Mouse (Mus musculus): ENCODE results near the gene Dnajc24. TPM values are rescaled to one million over a fixed set of nuclear protein-coding genes. Genes with fewer than 3 reads are reported as not detected.

Gene Dnajc24
- polyA plus RNA-seq, 1 experiment from 2014 or later, result 32.5 TPM

DNA sequence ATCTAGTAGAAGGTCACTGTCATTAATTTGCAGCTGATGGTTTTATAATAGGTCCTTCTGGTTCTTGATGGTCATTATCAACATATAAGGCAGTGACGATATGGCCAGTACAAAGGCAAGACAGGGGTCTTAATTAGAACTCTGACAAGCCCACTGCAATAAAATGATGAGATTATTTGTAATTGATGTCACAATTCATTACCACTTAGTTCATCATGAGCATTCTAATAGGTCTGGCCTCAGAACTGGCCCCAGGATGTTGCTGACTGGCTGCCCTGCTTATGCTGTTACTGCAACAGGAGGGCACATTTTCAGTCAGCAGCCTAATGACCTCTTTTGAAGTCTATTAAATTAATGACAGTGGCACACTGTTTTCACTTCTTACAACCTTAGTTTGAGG, 39.9 kb downstream of the Dnajc24 start:
- Histone ChIP-seq H3K27ac (replicated peaks) (no peak overlapping the region), H3K36me3 (0 out of 2 replicates have a peak, but pooled peaks cover 3% of the 10 kb centered on the region), H3K27me3 (replicated peaks) (no peaks in the 10 kb centered on the region), H3K4me1 (no peaks in the 10 kb centered on the region), H3K9me3 (replicated peaks) (no peaks in the 10 kb centered on the region), H3K4me2 (no peak overlapping the region), H3K9ac (replicated peaks) (no peak overlapping the region), H3K4me3 (replicated peaks) (no peak overlapping the region)
- ATAC-seq (ENCODE audit: low FRiP score), result no peak
- 77% methylated on average over 1 of the region's 1 CpGs for WGBS

- no peak for ATAC-seq (ENCODE audit: low FRiP score)
- H3K4me1 ChIP-seq, result no peaks in the 10 kb centered on the region
- H3K4me2 ChIP-seq, result no peak overlapping the region
- no peak overlapping the region for H3K9ac ChIP-seq (replicated peaks)
- H3K36me3 ChIP-seq, result 0 out of 2 replicates have a peak, but pooled peaks cover 3% of the 10 kb centered on the region
- no peak overlapping the region for H3K27ac ChIP-seq (replicated peaks)
- H3K27me3 ChIP-seq (replicated peaks), result no peaks in the 10 kb centered on the region
- no peak overlapping the region for H3K4me3 ChIP-seq (replicated peaks)
- H3K9me3 ChIP-seq (replicated peaks), result no peaks in the 10 kb centered on the region
- 91% methylated on average over 4 of the region's 4 CpGs for WGBS
These were observed 49.5 kb downstream of the Dnajc24 start for GRCm38 (mm10) chr2:105953862-105954261.

- Histone ChIP-seq H3K4me3 (replicated peaks) (no peak overlapping the region), H3K9ac (replicated peaks) (no peak overlapping the region), H3K36me3 (0 out of 2 replicates have a peak, but pooled peaks cover 4% of the 10 kb centered on the region), H3K4me2 (no peak overlapping the region), H3K4me1 (no peaks in the 10 kb centered on the region), H3K27ac (replicated peaks) (no peak overlapping the region), H3K9me3 (replicated peaks) (no peaks in the 10 kb centered on the region), H3K27me3 (replicated peaks) (no peaks in the 10 kb centered on the region)
- no peak for ATAC-seq (ENCODE audit: low FRiP score)
- WGBS, result 97% methylated on average over 1 of the region's 1 CpGs
These were observed 51.9 kb downstream of the Dnajc24 start for GRCm38 (mm10) chr2:105951350-105951940.

- H3K9ac ChIP-seq (replicated peaks), result no peak overlapping the region
- WGBS, result 95% methylated on average over 2 of the region's 2 CpGs
- H3K27me3 ChIP-seq (replicated peaks), result no peaks in the 10 kb centered on the region
- H3K4me1 ChIP-seq, result no peaks in the 10 kb centered on the region
- no peak overlapping the region for H3K27ac ChIP-seq (replicated peaks)
- H3K4me3 ChIP-seq (replicated peaks), result no peak overlapping the region
- no peak for ATAC-seq (ENCODE audit: low FRiP score)
- H3K4me2 ChIP-seq, result no peak overlapping the region
- H3K9me3 ChIP-seq (replicated peaks), result no peaks in the 10 kb centered on the region
- 0 out of 2 replicates have a peak, but pooled peaks cover 4% of the 10 kb centered on the region for H3K36me3 ChIP-seq
These were observed 53.2 kb downstream of the Dnajc24 start for GRCm38 (mm10) chr2:105950131-105950530.

DNA sequence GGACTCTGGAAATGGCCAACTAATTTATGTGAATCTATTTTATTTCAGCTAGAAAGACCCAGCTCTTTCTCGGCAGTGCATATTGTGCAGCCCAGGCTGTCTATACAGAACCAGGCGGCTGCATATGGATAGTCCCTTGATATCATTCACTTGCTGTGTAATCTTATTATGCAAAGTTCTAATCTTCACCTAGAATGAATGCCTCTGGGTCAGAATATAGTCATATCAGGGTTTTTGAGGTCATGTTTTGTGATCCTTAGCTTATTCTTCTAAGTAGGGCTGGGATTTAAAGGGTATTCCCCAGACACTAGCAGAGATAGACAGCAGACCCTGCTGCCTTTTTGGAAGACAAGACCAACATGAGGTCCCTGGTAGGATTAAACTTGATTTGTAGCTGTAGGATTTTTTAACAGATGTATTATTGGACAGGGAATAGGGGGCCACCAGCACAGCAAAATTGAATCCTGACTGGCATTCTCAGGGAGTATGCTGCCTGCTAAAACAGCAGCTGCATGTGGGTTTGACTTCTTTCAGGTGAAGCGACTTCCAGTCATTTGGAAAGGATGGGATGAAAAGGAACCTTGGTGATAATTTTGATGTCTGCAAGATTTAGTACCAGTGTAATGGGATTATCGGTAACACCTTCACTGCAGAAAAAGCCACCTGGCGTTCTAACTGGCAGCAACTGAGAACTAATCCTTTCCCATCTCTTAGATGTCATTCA, 85.6 kb downstream of the Dnajc24 start:
- Histone ChIP-seq H3K27ac (replicated peaks) (no peak overlapping the region), H3K9ac (replicated peaks) (no peak overlapping the region), H3K4me1 (no peaks in the 10 kb centered on the region), H3K27me3 (replicated peaks) (no peaks in the 10 kb centered on the region), H3K4me2 (no peak overlapping the region), H3K4me3 (replicated peaks) (no peak overlapping the region), H3K9me3 (replicated peaks) (no peaks in the 10 kb centered on the region), H3K36me3 (no peaks in the 10 kb centered on the region)
- ATAC-seq (ENCODE audit: low FRiP score), result no peak
- WGBS, result 67% methylated on average over 5 of the region's 5 CpGs

Small RNA genes within 50 kb of the gene (microRNA-seq; reads per million reads assigned to microRNA genes)
- not detected for gene Gm22002

Other genes with a start within 250 kb of the Dnajc24 start
- 38.1 and 40.0 TPM in 2 replicates for gene Elp4, start 99.0 kb downstream of the Dnajc24 start, polyA plus RNA-seq (2015; fragmentation: Nextera tagmentation; extraction: Ambion mirVana)
- gene Immp1l, start 98.9 kb downstream of the Dnajc24 start, polyA plus RNA-seq (2015; fragmentation: Nextera tagmentation; extraction: Ambion mirVana), result 109 and 112 TPM in 2 replicates